9 mouse cellular contexts compared by ENCODE assay signal in genomic region chr3:89817056-89817455, GRCm38 (mm10). TPM values are rescaled to one million over a fixed set of nuclear protein-coding genes. Genes with fewer than 3 reads are reported as not detected.
A peak's percentile ranks its signal among the peaks of the same experiment; 100 is the strongest.
DNase-seq lines count a peak whose midpoint lies in the region; ATAC-seq and TF ChIP-seq lines count a peak whose summit lies in the region.
"Had no signal": no experiment of that assay in that cellular context is flagged by ENCODE, and none has a peak within 500 bp of the region (broad histone marks: within the 10 kb centered on the region; RNA-seq: fewer than 3 reads in every experiment).

No protein-coding gene starts in this region.

- H3K4me1 ChIP-seq in embryonic facial prominence, embryonic 11.5 days (ENCODE audit: control insufficient read depth, insufficient read depth, low read length), result no peaks in the 10 kb centered on the region
- H3K4me1 ChIP-seq in embryonic facial prominence, embryonic 10.5 days, result no peaks in the 10 kb centered on the region
- H3K4me1 ChIP-seq: midbrain, embryonic 12.5 days had no signal

- no peak for ATAC-seq in embryonic facial prominence, embryonic 11.5 days (replicated peaks; ENCODE audit: insufficient number of reproducible peaks, low FRiP score, low TSS enrichment, low read depth)

- H3K4me3 ChIP-seq in embryonic facial prominence, embryonic 11.5 days (ENCODE audit: low read depth, low read length), result no peak overlapping the region
- no peak overlapping the region for H3K4me3 ChIP-seq in embryonic facial prominence, embryonic 10.5 days
- H3K4me3 ChIP-seq: midbrain, embryonic 12.5 days had no signal

- H3K36me3 ChIP-seq in embryonic facial prominence, embryonic 11.5 days (replicated peaks; ENCODE audit: control insufficient read depth, insufficient read depth, low read depth, low read length), result no peaks in the 10 kb centered on the region
- H3K36me3 ChIP-seq in embryonic facial prominence, embryonic 10.5 days (replicated peaks), result no peaks in the 10 kb centered on the region
- H3K36me3 ChIP-seq: midbrain, embryonic 12.5 days had no signal

- no peak overlapping the region for H3K9ac ChIP-seq in embryonic facial prominence, embryonic 11.5 days (replicated peaks; ENCODE audit: low read length)
- H3K9ac ChIP-seq: midbrain, embryonic 12.5 days had no signal

- no peaks in the 10 kb centered on the region for H3K9me3 ChIP-seq in embryonic facial prominence, embryonic 11.5 days (replicated peaks; ENCODE audit: control insufficient read depth, low read length)
- no peaks in the 10 kb centered on the region for H3K9me3 ChIP-seq in embryonic facial prominence, embryonic 10.5 days
- H3K9me3 ChIP-seq: midbrain, embryonic 12.5 days had no signal

- no peaks in the 10 kb centered on the region for H3K27me3 ChIP-seq in embryonic facial prominence, embryonic 11.5 days (ENCODE audit: control insufficient read depth, insufficient read depth, low read length)
- H3K27me3 ChIP-seq in embryonic facial prominence, embryonic 10.5 days (replicated peaks; ENCODE audit: low read depth, poor library complexity, severe bottlenecking), result no peaks in the 10 kb centered on the region
- H3K27me3 ChIP-seq: midbrain, embryonic 12.5 days had no signal

- 59% methylated on average over 4 of the region's 4 CpGs for WGBS in embryonic facial prominence, embryonic 11.5 days
- WGBS in embryonic facial prominence, embryonic 10.5 days, result 63% methylated on average over 4 of the region's 4 CpGs

- TF ChIP-seq CTCF in brain, embryonic 14.5 days (IDR thresholded peaks at IDR 0.05; ENCODE audit: borderline replicate concordance, extremely low read depth, insufficient read depth, insufficient read length), result peak; percentile 44; the same call in 1 of the 2 replicates

- no peak overlapping the region for H3K27ac ChIP-seq in embryonic facial prominence, embryonic 11.5 days (replicated peaks; ENCODE audit: low read depth, low read length)
- no peak overlapping the region for H3K27ac ChIP-seq in embryonic facial prominence, embryonic 10.5 days (replicated peaks)
- H3K27ac ChIP-seq: midbrain, embryonic 12.5 days had no signal

- no peak overlapping the region for H3K4me2 ChIP-seq in embryonic facial prominence, embryonic 11.5 days (ENCODE audit: low read depth, low read length)
- H3K4me2 ChIP-seq: midbrain, embryonic 12.5 days had no signal

- TF ChIP-seq POLR2A in brain, embryonic 14.5 days (IDR thresholded peaks at IDR 0.05; ENCODE audit: borderline replicate concordance, extremely low read depth, insufficient read depth, insufficient read length, poor library complexity, severe bottlenecking), result no peak

- DNase-seq in embryonic facial prominence, embryonic 11.5 days (ENCODE audit: low spot score), result peak; percentile 12
- no peak for DNase-seq in embryonic facial prominence, embryonic 10.5 days (ENCODE audit: low spot score)
- DNase-seq in right cerebral cortex, postnatal 14 days, result peak; percentile 31
- no peak for DNase-seq in right cerebral cortex, postnatal 36 days (ENCODE audit: low spot score in 2 of 2)
- peak; percentile 6 for DNase-seq in brain, embryonic 14.5 days (ENCODE audit: low read depth)
- DNase-seq in lung, adult 18-20 months, result peak; percentile 37 to 43
- DNase-seq in MN1 (ENCODE audit: low spot score), result no peak
- no peak for DNase-seq in cerebellum, adult 9-10 months

RNA-seq across cellular contexts. Expression of gene She, which starts 14.1 kb away (rescaled TPM):
- 2.7 and 3.2 TPM in 2 replicates for polyA plus RNA-seq in embryonic facial prominence, embryonic 11.5 days (2014; fragmentation: Nextera tagmentation; extraction: Ambion mirVana)
- 2.5 and 2.7 TPM in 2 replicates for polyA plus RNA-seq in embryonic facial prominence, embryonic 10.5 days (2016; fragmentation: Nextera tagmentation; extraction: Ambion mirVana)
- 0.77 and 2.0 TPM in 2 replicates for polyA plus RNA-seq in brain, embryonic 14.5 days (2012; rRNA removed)

RNA-seq across cellular contexts. Expression of gene Ube2q1, which starts 43.6 kb away (rescaled TPM):
- 21.7 and 24.0 TPM in 2 replicates for polyA plus RNA-seq in embryonic facial prominence, embryonic 11.5 days (2014; fragmentation: Nextera tagmentation; extraction: Ambion mirVana)
- 12.7 and 13.2 TPM in 2 replicates for polyA plus RNA-seq in embryonic facial prominence, embryonic 10.5 days (2016; fragmentation: Nextera tagmentation; extraction: Ambion mirVana)
- polyA plus RNA-seq in brain, embryonic 14.5 days (2012; rRNA removed), result 45.1 and 61.2 TPM in 2 replicates

RNA-seq across cellular contexts. Expression of gene Chrnb2, which starts 52.6 kb away (rescaled TPM):
- 2.9 and 3.7 TPM in 2 replicates for polyA plus RNA-seq in embryonic facial prominence, embryonic 11.5 days (2014; fragmentation: Nextera tagmentation; extraction: Ambion mirVana)
- 3.7 and 4.8 TPM in 2 replicates for polyA plus RNA-seq in embryonic facial prominence, embryonic 10.5 days (2016; fragmentation: Nextera tagmentation; extraction: Ambion mirVana)
- polyA plus RNA-seq in brain, embryonic 14.5 days (2012; rRNA removed), result 50.3 and 53.7 TPM in 2 replicates

Comparison
In these comparisons a context has a peak if more than half of its experiments do, and no peak if none do; other contexts are left out.
1. DNase-seq: peak in embryonic facial prominence, embryonic 11.5 days (single experiment), right cerebral cortex, postnatal 14 days (single experiment), brain, embryonic 14.5 days (single experiment) and lung, adult 18-20 months (2 of 2); none in embryonic facial prominence, embryonic 10.5 days (single experiment), right cerebral cortex, postnatal 36 days (0 of 2), MN1 (single experiment) and cerebellum, adult 9-10 months (single experiment).